Mouse (Mus musculus) spleen, postnatal 36 days (tissue): ENCODE results near the gene Snap91.

Source experiments
- DNase-seq, 2 experiments: peaks; one replicate each; pipeline ENCODE4 v3.0.0; 2022; ENCODE audit warnings: low spot score in 2 of 2, mixed read lengths in 1 of 2

Snap91 gene

DNA sequence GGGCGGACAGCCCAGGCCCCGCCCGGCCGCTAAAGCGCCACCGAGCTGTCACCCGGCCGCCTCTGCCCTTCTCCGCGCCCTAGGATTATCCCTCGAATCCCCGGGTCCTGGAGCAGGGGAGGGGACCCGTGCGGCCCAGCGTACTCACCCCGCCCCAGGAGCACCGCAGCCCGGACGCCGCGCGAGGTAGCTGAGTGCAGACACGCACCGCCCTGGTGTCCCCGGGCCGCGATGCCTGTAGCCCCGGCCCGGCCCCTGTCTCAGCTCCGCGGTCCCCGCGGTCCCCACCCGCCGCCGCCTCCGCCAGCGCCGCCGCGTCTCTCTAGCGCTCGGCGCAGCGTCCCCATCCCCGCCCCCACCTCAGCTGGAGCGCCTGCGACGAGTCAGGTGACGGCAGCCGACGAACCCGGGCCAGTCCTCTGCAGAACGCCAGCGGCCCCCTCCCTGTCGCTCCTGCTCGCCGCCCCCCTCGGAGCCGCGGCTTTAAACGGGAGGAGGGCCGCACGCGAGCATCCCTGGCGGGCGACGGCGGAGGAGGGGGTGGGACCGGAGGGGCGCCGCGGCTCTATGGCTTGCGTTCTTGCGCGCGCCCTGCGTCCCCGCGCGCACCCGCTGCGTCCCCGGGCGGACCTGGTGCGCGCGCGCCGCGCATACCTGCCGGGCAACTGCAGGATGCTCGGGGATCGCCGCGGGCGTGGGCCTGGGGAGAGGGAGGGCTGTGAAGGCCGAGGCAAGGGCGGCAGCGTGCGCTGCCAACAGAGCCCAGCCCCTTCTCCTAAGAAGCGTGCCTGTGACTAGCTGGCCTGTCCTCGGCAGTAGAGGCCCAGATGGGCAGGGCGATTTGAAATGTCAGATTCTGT, at the start of gene Snap91:
TSS of gene Snap91 (minus strand) at position 542 of the 860 bp plus-strand sequence.
- DNase-seq = no peak

DNA sequence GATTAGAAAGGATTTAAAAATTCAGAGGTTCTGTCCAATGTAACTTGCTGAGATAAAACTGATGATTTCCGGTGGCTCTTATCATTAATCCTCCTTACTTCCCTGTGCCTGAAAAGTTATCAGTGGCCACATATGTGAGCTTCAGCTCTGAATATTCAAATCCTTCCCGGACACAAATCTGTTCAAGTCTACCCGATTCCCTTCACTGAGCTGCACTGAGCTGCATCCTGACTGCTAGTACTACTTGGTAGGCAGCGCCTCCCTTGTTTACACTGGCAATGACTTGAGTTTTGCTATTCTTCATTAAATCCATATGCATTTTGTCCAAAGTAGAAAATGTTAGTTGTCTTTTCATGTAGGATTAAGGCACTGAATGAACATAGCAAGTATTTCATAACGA, 46.1 kb upstream of the Snap91 start:
- no peak for DNase-seq

DNA sequence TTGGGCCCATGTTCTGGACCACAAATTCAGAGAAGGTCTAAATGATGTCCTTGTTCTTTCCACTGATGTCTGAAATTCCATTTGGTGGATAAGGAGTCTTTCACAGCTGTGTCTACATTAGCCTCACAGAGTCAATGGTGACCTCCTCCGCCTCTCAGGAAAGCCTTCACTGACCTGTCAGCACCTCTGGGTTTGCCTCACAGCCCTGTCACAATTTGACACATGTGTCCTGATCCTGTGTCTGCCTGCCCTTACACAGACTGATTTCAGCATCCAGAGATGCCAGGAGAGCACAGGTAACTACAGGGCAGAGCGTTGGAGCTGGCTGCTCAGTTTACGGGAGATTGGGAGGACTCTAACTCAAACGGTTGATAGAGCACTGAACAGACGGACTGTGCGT, 45.2 kb upstream of the Snap91 start:
- DNase-seq = no peak

DNA sequence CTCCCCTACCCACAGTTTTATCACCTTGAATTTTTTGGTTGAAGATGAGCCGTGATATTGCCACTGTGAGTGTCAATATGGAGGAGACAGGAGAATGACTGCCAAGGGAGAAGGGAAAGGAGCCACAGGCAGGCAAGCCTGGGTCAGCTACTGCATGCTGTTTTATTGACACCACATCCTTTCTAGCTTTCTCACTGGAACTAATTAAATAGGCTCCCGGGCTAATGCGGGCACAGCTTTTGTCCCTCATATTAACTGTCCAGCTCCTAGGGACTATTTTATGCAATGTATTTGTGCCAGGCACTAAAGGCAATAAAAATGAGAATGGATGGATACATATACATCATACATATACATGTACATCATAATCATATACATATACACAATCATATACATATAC, 42.0 kb upstream of the Snap91 start:
- DNase-seq = no peak

DNA sequence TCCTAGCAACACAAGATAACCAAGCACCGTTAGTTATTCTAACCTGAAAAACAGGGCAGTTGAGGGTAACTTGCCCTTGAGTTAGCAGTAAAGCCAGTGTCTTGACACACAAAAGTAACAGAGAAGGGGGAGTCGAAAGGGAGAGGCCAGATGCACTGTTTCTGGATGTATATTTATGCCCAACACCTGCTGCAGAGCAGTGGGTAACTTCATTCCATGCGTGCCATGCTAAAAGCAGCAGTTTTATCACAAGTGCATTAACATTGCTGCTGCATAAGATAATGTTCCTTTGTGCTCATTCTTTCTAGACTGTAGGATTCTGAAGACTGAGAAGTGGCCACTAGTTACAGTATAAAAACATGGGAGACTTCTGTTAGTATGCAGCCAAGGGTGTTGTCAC, 36.1 kb upstream of the Snap91 start:
- DNase-seq = no peak

DNA sequence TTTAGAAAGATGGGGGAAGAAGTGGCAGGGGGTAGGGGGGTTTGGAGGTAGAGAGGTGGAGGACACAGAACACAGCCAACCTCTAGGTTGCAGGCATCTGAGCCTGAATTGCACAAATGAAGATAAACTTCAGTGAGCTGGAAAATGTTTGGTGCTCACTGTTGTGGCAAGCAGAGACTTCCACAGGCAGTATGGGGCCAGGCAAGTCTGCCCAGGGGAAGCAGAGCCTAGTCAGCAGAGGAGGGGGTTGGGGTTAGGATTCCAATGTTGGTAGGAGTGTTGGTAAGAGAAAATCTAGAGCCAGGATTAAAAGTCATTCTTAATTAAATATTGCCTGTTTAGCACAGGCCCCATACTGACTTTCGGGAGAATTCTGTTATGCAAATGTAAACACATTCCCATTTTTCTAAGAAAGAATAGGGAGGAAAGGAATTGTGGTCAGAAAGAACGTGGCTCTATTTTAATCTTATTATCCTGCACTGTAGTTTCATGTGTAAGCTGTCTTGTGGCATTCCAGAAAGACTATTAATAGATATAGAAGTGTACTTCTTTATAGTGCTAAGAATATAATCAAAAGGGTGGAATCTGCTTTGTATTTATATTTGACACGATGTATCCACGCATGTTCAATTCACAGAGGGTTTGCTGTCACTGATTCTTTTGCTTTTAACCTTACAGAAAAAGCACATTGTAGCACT, 19.2 kb upstream of the Snap91 start:
- DNase-seq = no peak

DNA sequence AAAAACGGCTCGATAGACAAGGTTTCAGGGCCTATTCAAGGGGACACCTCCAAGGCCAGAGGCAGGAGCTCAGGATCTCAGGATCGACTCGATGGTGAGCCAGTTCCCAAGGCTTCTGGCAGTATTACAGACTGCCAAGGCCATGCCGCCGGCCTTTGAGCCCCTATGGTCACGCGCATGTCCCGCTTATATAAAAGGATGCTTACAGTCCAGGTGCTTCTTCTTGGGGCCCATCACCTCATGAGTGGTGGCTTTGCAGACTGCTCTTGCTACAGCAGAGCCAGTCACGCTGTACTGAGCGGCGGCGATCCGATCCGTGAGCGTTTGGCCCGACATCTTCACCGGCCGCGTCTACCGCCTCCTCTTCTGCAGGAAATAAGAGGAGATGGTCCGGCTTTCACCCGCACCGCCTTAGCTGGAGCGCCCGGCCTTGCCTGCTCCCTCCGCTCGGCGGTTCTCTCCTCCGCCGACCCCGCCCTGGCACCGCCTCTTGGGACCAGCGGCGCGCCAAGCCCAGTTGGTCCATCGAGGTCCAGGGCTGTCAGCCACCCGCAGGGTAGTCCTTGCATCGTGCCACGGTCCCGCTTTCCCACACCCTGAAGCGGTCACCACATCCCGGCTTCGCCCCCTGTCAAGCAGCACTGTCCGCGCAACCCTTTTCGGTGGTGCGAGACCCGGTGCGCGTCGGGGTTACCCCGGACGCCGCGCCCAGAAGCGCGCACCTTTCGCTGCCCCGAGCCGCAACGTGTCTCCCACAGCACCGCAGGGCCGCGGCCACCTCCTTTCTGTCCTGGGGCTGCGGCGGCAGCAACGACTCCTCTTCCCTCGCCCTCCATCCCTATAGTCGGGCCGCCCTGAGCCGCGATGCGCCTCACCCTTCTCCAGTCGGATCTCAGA, 990 bp downstream of the Snap91 start:
- DNase-seq = no peak

DNA sequence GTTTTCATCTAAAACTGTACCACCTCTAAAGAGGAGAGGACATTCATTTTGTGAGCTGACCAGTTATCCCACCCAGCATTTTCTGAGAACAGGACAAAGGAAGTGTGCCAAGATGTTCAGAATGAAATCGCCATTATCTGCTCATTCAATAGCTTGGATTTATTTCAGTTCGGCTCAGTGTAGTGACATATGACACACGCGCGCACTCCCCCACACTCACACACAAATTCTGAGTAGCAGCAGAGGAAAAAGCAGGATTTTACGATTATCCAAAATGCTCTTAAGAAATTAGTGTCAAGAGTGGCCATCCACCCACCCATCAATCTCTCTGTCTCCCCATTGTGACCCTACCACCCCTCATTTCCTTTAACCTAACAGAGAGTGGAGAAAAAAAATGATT, 1.7 kb downstream of the Snap91 start:
- DNase-seq = no peak

DNA sequence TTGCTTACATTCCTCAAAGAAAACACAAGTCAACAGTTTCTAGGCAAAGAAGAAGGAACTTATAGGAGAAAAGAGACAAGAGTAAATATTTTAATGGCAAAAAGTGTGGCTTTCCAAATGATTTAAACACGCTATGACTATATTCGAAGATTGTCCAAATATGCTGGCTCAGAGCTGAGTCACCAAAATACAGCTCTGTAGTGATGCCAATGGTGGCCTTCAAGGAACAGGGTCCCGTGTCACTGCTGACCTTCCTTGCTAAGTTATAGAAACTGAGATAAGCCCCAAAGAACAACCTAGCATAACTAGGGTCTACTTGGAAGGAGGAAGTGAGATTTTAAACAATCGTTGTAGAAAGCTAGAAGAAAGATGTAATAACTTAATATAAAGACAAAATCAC, 6.8 kb downstream of the Snap91 start:
- no peak for DNase-seq

DNA sequence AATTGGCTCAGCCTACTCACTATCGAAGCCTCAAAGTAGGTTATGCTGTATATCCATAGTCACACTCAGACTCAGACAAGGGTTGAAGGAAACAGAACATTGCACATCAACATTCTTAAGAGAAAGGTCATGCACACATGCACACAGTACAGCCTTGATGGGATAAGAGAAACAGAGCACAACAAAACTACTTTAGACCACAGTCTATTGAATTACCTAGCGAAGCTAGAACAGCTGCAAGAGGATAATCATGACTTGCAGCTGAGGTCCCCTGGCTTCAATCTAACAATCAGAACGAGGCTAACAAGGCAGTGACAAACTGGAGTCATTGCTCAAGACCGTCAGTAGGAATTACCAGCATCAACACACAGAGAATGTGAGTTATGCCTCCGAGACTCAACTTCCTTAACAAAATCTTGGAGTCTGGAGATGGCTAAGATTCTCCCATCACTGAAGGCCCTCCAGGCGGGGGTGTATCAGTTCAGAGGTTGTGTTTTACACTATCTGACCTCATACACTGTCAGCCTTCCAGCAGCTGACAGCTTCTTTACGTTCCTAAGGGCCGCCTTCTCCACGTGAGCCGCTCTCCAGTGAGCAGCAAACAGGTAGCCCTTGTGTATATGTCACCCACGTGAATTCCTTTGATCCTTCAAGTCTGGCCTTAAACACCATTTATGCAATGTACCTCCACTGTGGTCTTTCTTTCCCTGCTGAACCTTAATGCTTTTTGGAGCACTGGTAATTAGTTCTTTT, 10.7 kb downstream of the Snap91 start:
- DNase-seq = no peak

DNA sequence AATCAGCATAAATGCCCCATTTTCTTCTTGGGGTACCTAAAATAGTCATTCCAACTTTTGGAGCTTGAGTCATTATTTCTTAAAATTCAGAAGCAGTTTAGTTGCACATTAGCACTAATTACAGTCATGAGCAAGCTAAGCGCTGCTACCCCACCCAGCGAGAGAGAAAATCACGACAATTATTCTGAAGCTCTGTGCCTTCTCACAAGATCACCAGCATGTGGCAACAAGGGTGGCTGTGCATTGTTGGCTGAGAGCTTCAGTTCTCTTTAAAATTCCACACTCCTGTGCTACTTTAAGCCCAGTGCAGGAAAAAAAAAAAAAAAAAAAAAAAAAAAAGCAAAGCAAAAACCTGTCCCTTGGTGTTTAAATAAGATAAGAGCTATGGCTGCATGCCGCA, 22.4 kb downstream of the Snap91 start:
- no peak for DNase-seq

DNA sequence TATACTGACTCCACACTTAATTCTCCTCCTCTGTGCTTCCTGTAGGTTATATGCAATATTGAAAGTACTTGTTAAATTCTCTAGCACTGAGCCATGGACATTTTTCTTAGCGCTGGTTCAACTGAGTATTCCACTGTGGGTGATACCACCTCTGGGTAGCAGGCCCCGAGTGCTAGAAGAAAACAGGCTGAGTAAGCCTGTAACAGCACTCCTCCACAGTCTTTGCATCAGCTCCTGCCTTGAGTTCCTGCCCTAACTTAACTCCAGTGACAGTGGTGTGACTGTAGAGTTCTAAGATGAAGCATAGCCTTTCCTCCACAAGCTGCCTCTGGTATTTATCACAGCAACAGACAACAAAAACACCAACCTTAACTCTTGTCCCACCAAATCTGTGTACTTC, 22.8 kb downstream of the Snap91 start:
- no peak for DNase-seq

DNA sequence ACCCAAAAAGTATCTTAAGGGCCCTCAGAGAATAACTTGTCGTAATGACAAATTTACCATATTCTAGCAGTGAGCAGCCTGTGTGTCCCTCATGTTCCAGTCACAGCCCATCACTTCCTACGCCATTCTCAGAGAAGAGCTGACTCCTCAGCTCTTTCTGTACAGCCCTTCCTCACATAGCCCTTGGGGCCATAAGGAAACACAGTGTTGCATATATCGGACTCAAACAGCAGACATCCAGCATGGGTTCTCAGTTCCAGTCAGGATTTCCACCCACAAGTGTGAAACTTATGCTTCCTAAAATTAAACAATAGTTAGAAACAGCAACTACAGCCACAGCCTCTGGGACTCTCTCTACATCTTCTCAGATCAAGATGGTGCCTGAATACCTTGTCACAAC, 27.6 kb downstream of the Snap91 start:
- no peak for DNase-seq

DNA sequence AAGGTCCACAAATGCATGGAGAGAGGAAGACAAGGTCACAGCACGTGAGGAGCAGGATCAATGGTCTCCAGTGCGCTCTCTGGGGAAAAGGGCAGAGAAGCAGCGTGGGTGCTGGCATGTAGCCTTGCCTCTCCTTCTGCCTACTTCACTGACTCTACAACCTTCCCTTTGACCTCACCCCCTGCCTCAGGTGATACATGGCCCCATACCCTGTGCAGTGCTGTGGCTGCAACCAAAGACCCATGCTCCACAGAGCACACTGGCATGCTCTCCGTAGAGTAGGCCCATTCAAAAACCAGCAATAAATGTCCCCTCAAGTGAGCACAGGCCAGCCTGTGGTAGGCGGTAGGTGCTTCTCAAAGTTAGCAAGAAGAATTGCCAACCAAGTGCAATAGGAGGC, 28.8 kb downstream of the Snap91 start:
- no peak for DNase-seq

DNA sequence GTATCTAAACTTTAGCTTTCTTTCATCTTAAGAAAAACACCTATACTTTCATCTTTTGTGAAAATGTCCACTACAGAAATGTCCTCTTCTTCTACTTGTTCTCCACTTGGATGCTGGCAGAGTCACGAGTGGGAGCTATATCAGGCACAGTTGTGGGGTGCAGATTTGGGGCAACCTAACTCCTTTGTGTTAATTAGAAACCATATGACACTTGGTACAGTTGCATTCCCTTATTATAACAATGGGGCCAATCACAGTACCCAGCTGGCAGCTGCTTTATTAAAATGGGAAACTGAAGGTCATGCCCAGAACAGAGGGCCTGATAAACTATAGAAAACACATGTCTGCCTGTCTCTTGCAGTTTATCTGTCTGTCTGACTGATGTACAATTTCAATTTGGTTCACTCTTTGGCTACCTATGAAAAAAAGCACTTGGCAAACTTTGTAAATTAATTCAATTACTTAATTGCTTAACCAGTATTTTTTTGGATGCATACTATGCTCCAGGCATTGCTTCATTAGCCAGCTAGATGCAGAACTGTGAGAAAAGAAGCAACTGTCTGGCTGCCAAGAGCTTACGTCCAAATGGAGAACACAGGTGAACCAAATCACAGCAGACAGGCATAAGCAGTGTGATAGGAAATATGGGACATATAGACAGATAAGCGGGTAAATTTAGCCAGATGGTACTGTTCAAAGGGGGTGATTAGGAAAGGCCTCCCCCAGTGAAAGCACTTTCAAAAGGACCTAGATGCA, 29.8 kb downstream of the Snap91 start:
- no peak for DNase-seq

DNA sequence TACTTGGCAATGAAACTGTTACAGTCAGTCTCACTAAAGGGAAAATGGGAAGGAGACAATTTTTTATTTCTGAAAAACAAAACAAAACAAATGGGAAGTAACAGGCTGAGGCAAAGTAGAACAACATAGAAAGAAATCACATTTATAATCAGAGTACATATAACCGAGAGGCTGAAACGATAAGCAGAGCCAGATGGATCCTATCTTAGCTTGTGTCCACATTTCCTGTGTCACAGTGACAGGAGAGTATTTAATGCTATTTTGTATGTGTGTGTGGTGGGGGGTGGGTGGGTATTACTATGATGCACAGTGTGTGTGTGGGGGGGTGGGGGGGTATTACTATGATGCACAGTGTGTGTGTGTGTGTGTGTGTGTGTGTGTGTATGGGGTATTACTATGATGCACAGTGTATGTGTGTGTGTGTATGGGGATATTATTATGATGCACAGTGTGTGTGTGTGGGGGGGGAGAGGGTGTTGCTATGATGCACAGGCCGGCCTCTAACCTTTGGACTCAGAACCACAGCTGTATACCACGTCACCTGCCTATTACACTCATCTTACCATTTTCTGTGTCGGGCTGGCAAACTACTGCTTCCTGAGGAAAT, 36.6 kb downstream of the Snap91 start:
- no peak for DNase-seq

DNA sequence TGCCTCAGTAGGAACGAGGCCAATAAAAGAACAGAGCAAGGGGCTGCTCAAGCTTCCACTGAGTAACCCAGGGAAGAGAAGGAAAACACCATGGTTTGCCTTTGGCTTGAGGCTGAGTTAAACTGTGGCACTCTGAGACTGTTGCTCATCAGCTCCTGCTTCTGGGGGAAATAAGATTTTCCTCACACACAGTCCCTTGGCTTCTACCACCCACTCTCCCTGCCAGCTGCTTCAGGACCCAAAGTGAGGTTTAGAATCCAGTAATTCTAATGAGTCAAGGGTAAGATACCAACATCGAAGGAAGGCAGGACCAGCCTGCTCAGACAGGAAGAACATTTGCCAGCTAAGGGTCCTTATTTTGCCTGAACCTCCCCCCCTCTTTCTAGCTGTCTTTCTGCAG, 50.7 kb downstream of the Snap91 start:
- DNase-seq = no peak

DNA sequence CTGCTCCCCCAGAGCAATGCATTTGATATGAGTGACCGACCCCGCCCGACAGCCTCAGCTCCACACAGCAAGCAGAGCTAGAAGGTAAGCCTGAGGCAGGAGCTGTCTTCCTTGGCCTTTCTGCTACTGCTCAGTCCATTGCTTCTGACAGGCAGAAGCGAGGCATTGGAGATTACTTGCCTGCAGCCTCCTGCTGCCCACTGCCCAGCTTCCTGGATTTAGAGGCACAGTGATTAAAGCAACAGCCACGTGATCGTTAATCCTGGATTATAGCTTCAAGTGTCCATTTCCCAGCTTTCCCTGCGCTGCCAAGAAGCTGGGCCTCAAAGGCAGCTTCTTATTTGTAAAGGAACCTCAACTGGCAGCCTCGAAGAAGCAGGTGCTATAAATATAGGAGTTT, 51.4 kb downstream of the Snap91 start:
- no peak for DNase-seq

DNA sequence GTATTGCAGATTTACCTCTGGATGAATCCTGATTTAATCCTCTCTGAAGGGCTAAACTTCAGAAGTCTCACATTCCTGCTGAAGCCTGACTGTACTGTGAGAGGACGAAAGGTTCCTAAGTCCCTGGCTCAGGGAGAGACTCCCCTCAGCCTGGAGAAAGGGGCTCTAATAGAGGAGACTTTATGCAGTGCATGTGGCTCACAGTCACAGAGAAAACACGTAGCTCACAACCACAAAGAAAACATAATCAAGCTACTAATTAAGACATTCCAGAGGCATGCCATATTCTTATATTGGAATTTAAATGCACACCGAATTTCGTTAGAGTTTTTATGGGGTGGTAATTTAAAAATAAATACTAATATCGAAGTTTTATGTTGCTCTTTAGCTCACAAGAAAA, 61.1 kb downstream of the Snap91 start:
- no peak for DNase-seq

DNA sequence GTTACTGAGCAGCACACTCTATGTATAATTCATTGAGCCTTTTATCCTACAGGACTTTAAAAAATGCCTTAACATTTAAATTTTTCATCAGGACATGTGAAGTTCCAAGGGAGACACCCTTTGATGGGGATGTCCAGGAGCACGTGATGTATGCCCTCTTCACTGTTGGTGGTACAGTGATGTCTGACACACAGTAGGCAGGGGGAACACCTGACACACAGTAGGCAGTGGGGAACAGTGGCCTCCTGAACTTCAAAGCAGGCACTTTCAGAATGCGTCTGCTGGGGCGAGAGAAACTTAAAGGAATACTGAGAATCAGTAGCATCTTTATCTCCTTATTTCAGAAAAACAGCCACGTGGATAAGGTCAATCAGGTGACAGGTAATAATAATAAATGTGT, 62.8 kb downstream of the Snap91 start:
- no peak for DNase-seq
